Mouse (Mus musculus) forebrain, embryonic 14.5 days (tissue): ENCODE data around the gene Olfr1008. TPM values are rescaled to one million over a fixed set of nuclear protein-coding genes. Genes with fewer than 3 reads are reported as not detected.
"Not testable (repeated sequence)": the region's sequence is repeated elsewhere in the genome, so short reads cannot be mapped to it uniquely, and the experiment has no call there.

ENCODE experiments used
- ATAC-seq: fragments of 200-750 bp; cut with Nextera tagmentation; 2 replicates; pipeline ENCODE4 v1.8.0; 2017; ENCODE audit warnings: mild to moderate bottlenecking, moderate library complexity
- DNase-seq: peaks from one replicate; pipeline ENCODE4 v3.0.0-alpha.2; 2015; ENCODE audit warnings: low spot score
- H3K27ac ChIP-seq: fragments of 300-500 bp; sonication (generic); 2 replicates; pipeline ENCODE4 v1.5.1; 2014; ENCODE audit warnings: low read depth, mild to moderate bottlenecking, control low read depth, low read length, moderate library complexity
- H3K27me3 ChIP-seq: fragments of 300-500 bp; sonication (generic); replicated peaks from 2 replicates; pipeline ENCODE4 v1.6.1; 2014; ENCODE audit warnings: low read length, control low read depth, mixed read lengths; ENCODE audit not compliant: control insufficient read depth, insufficient read depth
- H3K36me3 ChIP-seq: fragments of 300-500 bp; sonication (generic); 2 replicates; pipeline ENCODE4 v1.6.1; 2014; ENCODE audit warnings: low read length, control low read depth; ENCODE audit not compliant: control insufficient read depth, insufficient read depth
- H3K4me1 ChIP-seq: fragments of 300-500 bp; sonication (generic); 2 replicates; pipeline ENCODE4 v1.6.1; 2014; ENCODE audit warnings: antibody characterized with exemption, low read length, control low read depth; ENCODE audit not compliant: control insufficient read depth, insufficient read depth
- H3K4me2 ChIP-seq: fragments of 300-500 bp; sonication (generic); 2 replicates; pipeline ENCODE4 v1.6.1; 2014; ENCODE audit warnings: mild to moderate bottlenecking, control low read depth, low read length
- H3K4me3 ChIP-seq: fragments of 300-500 bp; sonication (generic); 2 replicates; pipeline ENCODE4 v1.5.1; 2014; ENCODE audit warnings: low read depth, low read length, control low read depth
- H3K9ac ChIP-seq: fragments of 300-500 bp; sonication (generic); 2 replicates; pipeline ENCODE4 v1.6.1; 2014; ENCODE audit warnings: mild to moderate bottlenecking, low read length, control low read depth, moderate library complexity
- H3K9me3 ChIP-seq: fragments of 300-500 bp; sonication (generic); replicated peaks from 2 replicates; pipeline ENCODE4 v1.6.1; 2016; ENCODE audit warnings: low read length, control low read depth, mixed read lengths; ENCODE audit not compliant: control insufficient read depth
- WGBS: fragments of 180-500 bp; shearing (Covaris S2); extraction: QIAGEN DNeasy Blood & Tissue Kit; methylation state at CpG from one replicate; pipeline ENCODE4 v1.1.7; 2014; 5-methylcytosine and 5-hydroxymethylcytosine counted together
- polyA plus RNA-seq: library from polyadenylated mRNA; unstranded; fragments of >200 nt; fragmentation: Nextera tagmentation; extraction: Ambion mirVana; gene quantifications from 2 replicates; pipeline ENCODE4 v1.2.1, GENCODE M21; 2014

Gene Olfr1008
- not detected in 2 replicates for polyA plus RNA-seq

GRCm38 (mm10) chr2:85689131-85689530, at the start of gene Olfr1008:
Gene Olfr1008 (plus strand): TSS chr2:85689431.
- Histone ChIP-seq H3K27me3 (no peaks in the 10 kb centered on the region), H3K9ac (no peak within 1 kb of the TSS), H3K36me3 (no peaks in the 10 kb centered on the region), H3K27ac (no peak within 1 kb of the TSS), H3K4me3 (no peak within 1 kb of the TSS), H3K4me1 (no peaks in the 10 kb centered on the region), H3K4me2 (no peak within 1 kb of the TSS), H3K9me3 (no peaks in the 10 kb centered on the region)
- ATAC-seq (no peak), DNase-seq (no peak)

- Histone ChIP-seq H3K9me3 (no peaks in the 10 kb centered on the region), H3K27ac (no peak within 1 kb of the TSS), H3K4me3 (no peak within 1 kb of the TSS), H3K4me1 (no peaks in the 10 kb centered on the region), H3K27me3 (no peaks in the 10 kb centered on the region), H3K9ac (no peak within 1 kb of the TSS), H3K36me3 (no peaks in the 10 kb centered on the region), H3K4me2 (no peak within 1 kb of the TSS)
- WGBS = 92% methylated on average over 1 of the region's 1 CpGs
- ATAC-seq = no peak
- no peak for DNase-seq
Observed at GRCm38 (mm10) chr2:85650604-85651003, 38.6 kb upstream of the Olfr1008 start, which contains the start of gene Olfr1002. Gene Olfr1002 (minus strand): TSS chr2:85650704.

GRCm38 (mm10) chr2:85664355-85664754, 24.9 kb upstream of the Olfr1008 start, which contains the start of gene Olfr154:
Gene Olfr154 (minus strand): TSS chr2:85664455.
- not testable (repeated sequence) for ATAC-seq, H3K27ac ChIP-seq, H3K27me3 ChIP-seq, H3K4me3 ChIP-seq, H3K9me3 ChIP-seq, H3K4me1 ChIP-seq, H3K36me3 ChIP-seq, H3K4me2 ChIP-seq, H3K9ac ChIP-seq, DNase-seq

GRCm38 (mm10) chr2:85678667-85679066, 10.6 kb upstream of the Olfr1008 start, which contains the start of gene Olfr1006:
Gene Olfr1006 (minus strand): TSS chr2:85678767.
- H3K36me3 ChIP-seq = no peaks in the 10 kb centered on the region
- H3K4me1 ChIP-seq = no peaks in the 10 kb centered on the region
- no peak within 1 kb of the TSS for H3K4me3 ChIP-seq

GRCm38 (mm10) chr2:85710680-85711079, 21.4 kb downstream of the Olfr1008 start:
- not testable (repeated sequence) for ATAC-seq, DNase-seq
- 80% methylated on average over 2 of the region's 2 CpGs for WGBS

More at GRCm38 (mm10) chr2:85678667-85679066, 10.6 kb upstream of the Olfr1008 start, which contains the start of gene Olfr1006:
- Histone ChIP-seq H3K4me2 (no peak within 1 kb of the TSS), H3K27me3 (no peaks in the 10 kb centered on the region), H3K27ac (no peak within 1 kb of the TSS), H3K9ac (no peak within 1 kb of the TSS), H3K9me3 (no peaks in the 10 kb centered on the region)
- ATAC-seq (no peak), DNase-seq (no peak)

GRCm38 (mm10) chr2:85711159-85711558, 21.9 kb downstream of the Olfr1008 start:
- no peak overlapping the region for H3K27ac ChIP-seq
- DNase-seq (no peak), ATAC-seq (no peak)
- no peak overlapping the region for H3K4me3 ChIP-seq
- no peaks in the 10 kb centered on the region for H3K4me1 ChIP-seq
- 8% methylated on average over 1 of the region's 1 CpGs for WGBS
- H3K9me3 ChIP-seq = no peaks in the 10 kb centered on the region
- no peaks in the 10 kb centered on the region for H3K27me3 ChIP-seq
- no peak overlapping the region for H3K4me2 ChIP-seq
- H3K9ac ChIP-seq = no peak overlapping the region
- no peaks in the 10 kb centered on the region for H3K36me3 ChIP-seq

More at GRCm38 (mm10) chr2:85710680-85711079, 21.4 kb downstream of the Olfr1008 start:
- H3K27ac ChIP-seq, H3K36me3 ChIP-seq, H3K4me3 ChIP-seq, H3K9me3 ChIP-seq, H3K4me1 ChIP-seq, H3K4me2 ChIP-seq, H3K9ac ChIP-seq, H3K27me3 ChIP-seq: not testable (repeated sequence)

GRCm38 (mm10) chr2:85715119-85715518, 25.9 kb downstream of the Olfr1008 start, which contains the start of gene Olfr1009:
Gene Olfr1009 (plus strand): TSS chr2:85715419.
- Histone ChIP-seq H3K27me3 (no peaks in the 10 kb centered on the region), H3K4me3 (no peak within 1 kb of the TSS), H3K4me1 (no peaks in the 10 kb centered on the region), H3K4me2 (no peak within 1 kb of the TSS), H3K27ac (no peak within 1 kb of the TSS), H3K36me3 (no peaks in the 10 kb centered on the region), H3K9me3 (no peaks in the 10 kb centered on the region), H3K9ac (no peak within 1 kb of the TSS)
- WGBS = 92% methylated on average over 1 of the region's 1 CpGs
- ATAC-seq = no peak
- no peak for DNase-seq

GRCm38 (mm10) chr2:85725793-85726192, 36.6 kb downstream of the Olfr1008 start:
- DNase-seq (peak; percentile 75), ATAC-seq (peak; percentile 44; the same call in 1 of the 2 replicates)
- 17% methylated on average over 3 of the region's 3 CpGs for WGBS
- no peaks in the 10 kb centered on the region for H3K36me3 ChIP-seq
- H3K27me3 ChIP-seq = no peaks in the 10 kb centered on the region
- no peaks in the 10 kb centered on the region for H3K9me3 ChIP-seq
- H3K27ac ChIP-seq = no peak overlapping the region
- no peaks in the 10 kb centered on the region for H3K4me1 ChIP-seq
- H3K9ac ChIP-seq = no peak overlapping the region
- H3K4me3 ChIP-seq = no peak overlapping the region
- no peak overlapping the region for H3K4me2 ChIP-seq
